Mouse (Mus musculus): ENCODE data around the gene Plekha6.

Plekha6 gene

GRCm38 (mm10) chr1:133163820-133164431 lies at the start of gene Plekha6:
Gene Plekha6, plus strand, starts transcription at chr1:133164210.
- no peak for DNase-seq (ENCODE audit: low spot score)

- DNase-seq (ENCODE audit: low spot score), result no peak
These were observed 47.9 kb upstream of the Plekha6 start for GRCm38 (mm10) chr1:133116108-133116507.

DNA sequence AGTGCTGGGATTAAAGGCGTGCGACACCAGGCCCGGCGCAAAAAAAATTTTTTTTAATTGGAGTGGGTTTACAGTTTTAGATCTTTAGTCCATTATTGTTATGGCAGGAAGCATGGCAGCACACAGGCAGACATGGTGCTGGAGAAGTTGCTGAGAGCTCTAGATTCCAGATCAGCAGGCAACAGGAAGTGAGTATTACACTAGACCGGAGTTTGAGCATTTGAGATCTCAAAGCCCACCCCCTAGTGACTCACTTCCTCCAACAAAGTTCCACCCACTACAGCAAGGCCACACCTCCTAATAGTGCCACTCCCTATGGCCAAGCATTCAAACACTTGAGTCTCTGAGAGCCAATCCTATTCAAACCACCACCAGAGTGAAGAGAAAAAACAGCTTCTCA lies 45.9 kb upstream of the Plekha6 start:
- DNase-seq (ENCODE audit: low spot score), result no peak

DNA sequence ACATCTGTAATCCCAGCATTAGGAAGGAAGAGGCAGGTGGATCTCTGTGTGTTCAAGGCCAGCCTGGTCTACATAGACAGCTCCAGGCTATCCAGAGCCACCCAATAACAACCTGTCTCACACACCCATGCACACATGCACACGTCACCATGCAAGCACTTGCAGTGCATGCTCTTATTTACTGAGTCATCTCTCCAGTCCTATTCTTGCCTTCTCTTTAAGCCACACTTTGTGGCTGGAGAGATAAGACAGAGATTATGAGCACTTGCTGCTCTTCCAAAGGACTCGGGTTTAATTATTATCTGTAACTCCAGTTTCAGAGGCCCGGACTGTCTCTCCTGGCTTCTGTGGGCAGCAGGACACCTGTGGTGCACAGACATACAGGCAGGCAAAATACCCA lies 45.2 kb upstream of the Plekha6 start:
- no peak for DNase-seq (ENCODE audit: low spot score)

- no peak for DNase-seq (ENCODE audit: low spot score)
These were observed 43.9 kb upstream of the Plekha6 start for GRCm38 (mm10) chr1:133119931-133120712.

GRCm38 (mm10) chr1:133121246-133121645 lies 42.8 kb upstream of the Plekha6 start:
- DNase-seq (ENCODE audit: low spot score), result no peak

DNA sequence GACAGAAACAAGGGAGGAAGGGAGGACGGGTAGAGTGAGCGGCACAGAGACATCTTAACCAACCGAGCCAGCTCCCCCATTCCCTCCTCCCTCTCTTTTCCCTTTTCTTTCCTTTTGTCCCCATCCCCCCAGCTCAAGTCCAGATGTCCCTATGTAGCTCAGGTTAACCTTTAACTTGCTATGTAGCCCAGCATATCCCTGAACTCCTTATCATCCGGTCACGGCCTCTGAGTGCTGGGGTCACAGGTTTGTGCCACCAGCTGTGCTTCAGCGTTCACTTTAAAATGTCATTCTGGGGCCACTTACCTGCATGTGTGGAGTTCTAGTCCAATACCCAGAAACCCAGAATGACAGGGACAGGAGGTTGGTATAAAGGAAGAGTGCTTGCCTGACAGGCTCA lies 39.9 kb upstream of the Plekha6 start:
- DNase-seq (ENCODE audit: low spot score), result no peak

GRCm38 (mm10) chr1:133125640-133126364 lies 38.2 kb upstream of the Plekha6 start:
- no peak for DNase-seq (ENCODE audit: low spot score)

DNA sequence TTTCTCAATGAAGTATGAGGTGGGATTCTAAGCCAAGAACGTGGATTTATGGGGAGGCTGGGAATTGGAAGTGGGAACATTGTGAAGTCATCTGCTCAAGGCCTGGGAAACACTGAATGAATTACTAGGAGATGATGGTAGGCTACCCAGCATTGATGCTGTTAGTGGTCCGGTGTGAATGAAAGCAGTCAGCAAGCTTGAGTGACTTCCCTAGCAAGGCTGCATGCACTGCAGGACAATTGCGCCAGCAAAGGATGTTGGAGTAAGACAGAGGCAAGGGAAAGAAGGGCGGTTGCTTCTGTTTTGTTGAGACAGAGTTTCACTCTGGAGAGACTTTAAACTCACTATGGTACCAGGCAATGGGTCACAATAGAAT lies 37.7 kb upstream of the Plekha6 start:
- no peak for DNase-seq (ENCODE audit: low spot score)

GRCm38 (mm10) chr1:133127328-133127727 lies 36.7 kb upstream of the Plekha6 start:
- DNase-seq (ENCODE audit: low spot score), result no peak

DNA sequence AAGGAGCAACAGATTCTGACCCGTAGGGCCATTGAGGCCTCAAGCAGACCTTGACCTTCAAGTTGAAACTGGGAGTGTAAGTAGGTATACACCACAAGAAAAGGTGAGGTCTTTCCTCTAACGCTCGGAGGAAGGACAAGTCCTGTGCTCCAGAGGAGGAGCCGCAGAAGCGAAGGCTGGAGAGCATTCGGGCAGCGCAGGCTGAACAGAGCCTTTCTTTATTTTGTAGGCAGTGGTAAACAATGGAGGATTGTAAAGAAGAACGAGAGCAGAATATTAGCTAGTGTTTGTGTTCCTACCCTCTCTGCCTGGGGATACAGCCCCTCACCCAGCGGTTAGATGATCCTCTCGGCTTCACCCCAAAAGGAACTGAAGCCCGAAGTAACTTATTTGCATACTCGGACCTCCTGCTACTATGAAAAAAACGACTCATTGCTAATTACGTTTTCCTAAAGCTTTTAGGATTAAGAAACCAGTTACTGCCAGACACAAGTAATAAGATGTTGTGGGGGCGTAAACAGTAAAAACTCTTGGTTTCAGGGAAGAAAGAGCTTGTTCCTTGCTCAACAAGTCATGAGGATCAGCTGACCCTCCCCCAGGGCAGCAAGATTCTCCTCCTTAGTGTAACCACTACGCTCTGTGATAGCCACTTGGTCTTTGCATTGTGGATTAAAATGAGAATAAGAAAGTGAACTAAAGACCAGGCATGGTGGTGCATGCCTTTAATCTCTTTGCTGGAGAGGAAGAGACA lies 34.4 kb upstream of the Plekha6 start:
- DNase-seq (ENCODE audit: low spot score), result no peak

GRCm38 (mm10) chr1:133130638-133131560 lies 33.1 kb upstream of the Plekha6 start, which contains the start of gene Ppp1r15b:
Gene Ppp1r15b, plus strand, starts transcription at chr1:133131143.
- DNase-seq (ENCODE audit: low spot score), result peak; percentile 99

DNA sequence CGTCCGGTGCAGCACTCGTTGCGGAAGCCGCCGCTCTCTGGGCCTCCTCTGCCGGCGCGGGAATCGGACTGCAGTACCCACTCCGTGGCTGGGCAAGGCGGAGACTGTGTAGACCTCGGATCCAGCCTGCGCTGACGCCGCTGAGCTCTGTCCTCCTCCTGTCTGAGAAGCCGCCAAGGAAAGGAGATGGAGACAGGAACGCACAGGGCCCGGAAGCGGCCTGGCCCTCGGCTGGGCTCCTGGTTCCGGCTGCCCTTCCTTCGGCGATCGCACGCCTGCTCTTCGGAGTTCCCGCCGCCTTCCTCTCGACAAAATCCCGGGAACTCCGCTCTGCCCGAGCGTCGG lies 32.5 kb upstream of the Plekha6 start:
- no peak for DNase-seq (ENCODE audit: low spot score)

GRCm38 (mm10) chr1:133131936-133132335 lies 32.1 kb upstream of the Plekha6 start:
- DNase-seq (ENCODE audit: low spot score), result no peak

DNA sequence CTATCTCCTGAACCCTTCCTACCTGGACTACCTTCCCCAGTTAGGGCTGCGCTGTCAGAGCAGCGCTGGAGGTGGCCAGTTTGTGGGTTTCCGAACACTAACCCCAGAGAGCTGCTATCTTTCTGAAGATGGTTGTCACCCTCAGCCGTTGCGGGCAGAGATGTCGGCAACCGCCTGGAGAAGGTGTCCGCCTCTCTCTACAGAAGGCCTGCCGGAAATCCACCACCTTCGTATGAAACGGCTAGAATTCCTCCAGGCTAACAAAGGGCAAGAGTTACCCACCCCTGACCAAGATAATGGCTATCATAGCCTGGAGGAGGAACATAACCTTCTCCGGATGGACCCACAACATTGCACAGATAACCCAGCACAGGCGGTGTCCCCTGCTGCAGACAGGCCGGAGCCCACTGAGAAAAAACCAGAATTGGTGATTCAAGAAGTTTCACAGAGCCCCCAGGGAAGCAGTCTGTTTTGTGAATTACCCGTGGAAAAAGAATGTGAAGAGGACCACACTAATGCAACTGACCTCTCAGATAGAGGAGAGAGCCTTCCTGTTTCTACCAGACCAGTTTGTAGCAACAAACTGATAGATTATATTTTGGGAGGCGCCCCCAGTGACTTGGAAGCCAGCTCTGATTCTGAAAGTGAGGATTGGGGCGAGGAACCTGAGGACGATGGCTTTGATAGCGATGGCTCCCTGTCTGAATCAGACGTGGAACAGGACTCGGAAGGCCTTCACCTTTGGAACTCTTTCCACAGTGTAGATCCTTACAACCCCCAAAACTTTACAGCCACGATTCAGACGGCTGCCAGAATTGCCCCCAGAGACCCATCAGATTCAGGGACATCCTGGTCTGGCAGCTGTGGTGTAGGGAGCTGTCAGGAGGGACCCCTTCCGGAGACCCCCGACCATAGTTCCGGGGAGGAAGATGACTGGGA lies 31.4 kb upstream of the Plekha6 start:
- DNase-seq (ENCODE audit: low spot score), result no peak

DNA sequence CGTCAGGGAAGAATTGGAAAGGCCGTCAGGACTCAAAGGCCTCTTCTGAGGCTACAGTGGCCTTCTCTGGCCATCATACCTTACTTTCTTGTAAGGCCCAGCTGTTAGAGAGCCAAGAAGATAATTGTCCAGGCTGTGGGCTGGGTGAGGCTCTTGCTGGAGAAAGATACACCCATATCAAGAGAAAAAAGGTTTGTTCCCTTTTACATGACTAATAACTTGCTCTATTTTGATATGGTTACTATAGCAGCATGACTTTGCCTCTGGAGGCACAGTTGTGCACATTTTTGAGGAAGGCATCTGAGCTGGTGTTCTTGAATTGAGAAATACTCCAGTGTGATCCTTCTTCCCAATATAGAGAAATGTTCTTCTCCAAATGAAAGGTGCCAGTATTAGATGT lies 30.6 kb upstream of the Plekha6 start:
- no peak for DNase-seq (ENCODE audit: low spot score)

DNA sequence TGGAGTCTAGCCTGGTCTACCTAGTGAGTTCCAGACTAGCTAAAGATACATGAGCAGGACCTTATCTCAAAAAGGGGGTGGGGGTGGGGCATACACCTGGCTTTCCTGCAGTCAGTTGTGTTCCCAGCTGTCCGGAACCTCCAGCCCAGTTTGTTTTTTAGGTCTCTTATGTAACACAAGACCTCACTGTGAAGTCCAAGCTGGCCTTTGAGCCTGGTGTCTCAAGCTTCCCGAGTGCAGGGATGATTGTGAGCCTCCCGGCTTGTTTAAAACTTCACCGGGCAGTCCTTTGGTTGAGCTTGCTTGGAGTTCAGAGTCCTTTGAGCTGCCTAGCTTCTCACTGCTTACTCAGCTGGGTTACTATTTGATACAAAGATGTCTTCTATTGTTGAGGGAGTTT lies 29.9 kb upstream of the Plekha6 start:
- DNase-seq (ENCODE audit: low spot score), result no peak

DNA sequence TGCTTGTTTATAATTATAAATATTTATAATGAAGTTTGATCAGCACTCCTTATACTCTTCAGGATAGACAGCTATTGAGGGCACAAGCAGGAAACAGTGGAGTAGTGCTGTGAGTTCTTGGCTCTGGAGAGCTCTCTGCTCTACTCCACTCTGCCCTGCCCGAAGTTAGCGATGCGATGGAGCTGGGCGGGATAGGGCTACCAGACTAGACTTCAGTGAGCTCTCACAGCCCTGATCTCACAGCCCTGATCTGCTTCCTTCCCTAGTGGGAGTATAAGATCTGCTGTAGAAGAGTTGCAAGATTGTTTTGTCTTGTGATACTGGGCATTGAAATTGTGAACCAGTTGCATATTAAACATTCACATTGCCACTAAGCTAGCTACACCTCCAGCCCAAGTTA lies 29.1 kb upstream of the Plekha6 start:
- no peak for DNase-seq (ENCODE audit: low spot score)

DNA sequence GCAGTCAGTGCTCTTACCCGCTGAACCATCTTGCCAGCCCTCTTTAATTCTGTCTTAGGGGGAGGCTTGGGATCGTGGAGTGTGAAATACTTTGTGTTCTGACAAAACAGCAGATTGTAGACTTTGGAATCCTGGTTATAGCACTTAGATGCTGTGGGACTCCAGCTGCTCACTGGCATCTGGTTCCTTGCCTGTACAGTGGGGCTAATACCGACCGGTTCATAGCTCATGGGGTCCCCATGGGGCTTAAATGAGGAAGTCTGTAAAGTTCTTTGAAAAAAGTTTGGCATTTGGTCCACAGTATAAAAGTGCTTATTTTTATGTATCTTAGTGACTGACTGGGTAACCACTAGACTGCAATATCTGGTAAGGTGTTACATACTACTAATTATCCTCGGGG lies 28.2 kb upstream of the Plekha6 start:
- DNase-seq (ENCODE audit: low spot score), result no peak

DNA sequence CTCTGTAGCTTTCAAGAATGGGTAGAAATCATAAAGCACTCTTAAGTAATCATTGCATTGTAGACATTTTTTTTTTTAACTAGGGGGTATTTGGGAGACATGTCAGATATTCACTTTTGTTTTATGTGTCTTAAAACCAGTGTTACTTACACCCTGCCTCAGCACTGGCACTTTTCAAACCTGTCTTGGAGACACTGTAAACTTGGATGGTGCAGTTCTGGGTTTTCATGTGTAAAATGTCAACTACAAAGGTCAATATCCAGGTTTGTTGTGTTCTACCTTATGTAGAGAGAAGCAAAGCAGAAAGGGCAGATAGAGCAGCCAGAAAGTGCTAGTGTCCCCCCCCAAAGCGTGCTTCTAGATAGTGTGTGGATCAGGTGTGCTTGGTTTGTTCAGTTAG lies 25.6 kb upstream of the Plekha6 start:
- no peak for DNase-seq (ENCODE audit: low spot score)

All from left cerebral cortex, adult 11 months (tissue).